Mouse (Mus musculus) gastrocnemius, adult 2 months (tissue): ENCODE results near the gene Ykt6. TPM values are rescaled to one million over a fixed set of nuclear protein-coding genes. Genes with fewer than 3 reads are reported as not detected.
A peak's percentile ranks its signal among the peaks of the same experiment; 100 is the strongest.

Source experiments
- DNase-seq: peaks from one replicate; pipeline ENCODE4 v3.0.0; 2022
- H3K27ac ChIP-seq: fragments of 200-600 bp; 2 replicates; pipeline ENCODE4 v1.8.1; 2022; ENCODE audit warnings: mild to moderate bottlenecking
- H3K4me3 ChIP-seq: fragments of 200-600 bp; 2 replicates; pipeline ENCODE4 v1.8.1; 2022; ENCODE audit warnings: mild to moderate bottlenecking, moderate library complexity
- CTCF ChIP-seq: fragments of 200-600 bp; IDR thresholded peaks from 2 replicates; pipeline ENCODE4 v1.8.1; 2022; ENCODE audit warnings: antibody characterized with exemption, mild to moderate bottlenecking, moderate library complexity
- intact Hi-C: fragments of 180-260 bp; cut with DNase I; formaldehyde crosslinking; loops from one replicate; pipeline ENCODE4 v1.15.1; 2025
- total RNA-seq, 2 experiments: library from RNA; stranded (reverse); gene quantifications; 2 replicates each; pipeline ENCODE4 v1.2.3; 2021

The Ykt6 gene
- total RNA-seq, 2 experiments from 2014 or later: 37.0 to 46.7 TPM

- no peak for TF ChIP-seq CTCF
- DNase-seq: no peak
- H3K4me3 ChIP-seq: peak overlapping the region; percentile 99; the same call in 1 of the 2 replicates
- intact Hi-C loops: no loop called here
- H3K27ac ChIP-seq: peak overlapping the region; percentile 97
These were observed 1.1 kb upstream of the Ykt6 start for GRCm38 (mm10) chr11:5954435-5954834.

- Histone ChIP-seq H3K27ac (peak overlapping the region; percentile 97), H3K4me3 (peak overlapping the region; percentile 99)
- DNase-seq: peak; percentile 67
- peak; percentile 50 for TF ChIP-seq CTCF
- intact Hi-C loops: no loop called here
These were observed 458 bp upstream of the Ykt6 start for GRCm38 (mm10) chr11:5954965-5955504.

- intact Hi-C loops: no loop called here
These were observed 4.6 kb downstream of the Ykt6 start for GRCm38 (mm10) chr11:5960051-5960450.

GRCm38 (mm10) chr11:5965865-5966264 is 10.4 kb downstream of the Ykt6 start:
- no peak overlapping the region for H3K4me3 ChIP-seq
- intact Hi-C loops: no loop called here
- peak; percentile 8 for DNase-seq
- no peak for TF ChIP-seq CTCF
- H3K27ac ChIP-seq: no peak overlapping the region

More at GRCm38 (mm10) chr11:5960051-5960450, 4.6 kb downstream of the Ykt6 start:
- H3K4me3 ChIP-seq: no peak overlapping the region
- no peak for DNase-seq
- H3K27ac ChIP-seq: no peak overlapping the region
- TF ChIP-seq CTCF: no peak

- Histone ChIP-seq H3K27ac (no peak overlapping the region), H3K4me3 (no peak overlapping the region)
- intact Hi-C loops: no loop called here
- DNase-seq: peak; percentile 4
- TF ChIP-seq CTCF: no peak
These were observed 11.3 kb downstream of the Ykt6 start for GRCm38 (mm10) chr11:5966751-5967150.

- peak; percentile 11 for DNase-seq
- no peak overlapping the region for H3K27ac ChIP-seq
- no peak for TF ChIP-seq CTCF
- no peak overlapping the region for H3K4me3 ChIP-seq
- intact Hi-C loops: no loop called here
These were observed 12.7 kb downstream of the Ykt6 start for GRCm38 (mm10) chr11:5968223-5968622.

GRCm38 (mm10) chr11:5971202-5971601 is 15.7 kb downstream of the Ykt6 start:
- no peak for DNase-seq
- no peak overlapping the region for H3K4me3 ChIP-seq
- H3K27ac ChIP-seq: no peak overlapping the region
- intact Hi-C loops: no loop called here
- no peak for TF ChIP-seq CTCF

GRCm38 (mm10) chr11:5973151-5973550 is 17.7 kb downstream of the Ykt6 start:
- intact Hi-C loops: no loop called here
- no peak for DNase-seq
- no peak overlapping the region for H3K4me3 ChIP-seq
- no peak overlapping the region for H3K27ac ChIP-seq
- TF ChIP-seq CTCF: no peak

GRCm38 (mm10) chr11:5974053-5974452 is 18.6 kb downstream of the Ykt6 start:
- TF ChIP-seq CTCF: no peak
- DNase-seq: no peak
- H3K27ac ChIP-seq: no peak overlapping the region
- intact Hi-C loops: no loop called here
- no peak overlapping the region for H3K4me3 ChIP-seq

GRCm38 (mm10) chr11:5975068-5975467 is 19.6 kb downstream of the Ykt6 start:
- Histone ChIP-seq H3K4me3 (no peak overlapping the region), H3K27ac (no peak overlapping the region)
- TF ChIP-seq CTCF: no peak
- intact Hi-C loops: no loop called here
- peak; percentile 42 for DNase-seq

GRCm38 (mm10) chr11:5976106-5976505 is 20.6 kb downstream of the Ykt6 start:
- DNase-seq: peak; percentile 88
- H3K4me3 ChIP-seq: no peak overlapping the region
- intact Hi-C loops: no loop called here
- TF ChIP-seq CTCF: no peak
- H3K27ac ChIP-seq: peak overlapping the region; percentile 73

GRCm38 (mm10) chr11:5979088-5979487 is 23.6 kb downstream of the Ykt6 start:
- intact Hi-C loops: no loop called here
- no peak for TF ChIP-seq CTCF
- Histone ChIP-seq H3K27ac (no peak overlapping the region), H3K4me3 (no peak overlapping the region)
- DNase-seq: no peak

GRCm38 (mm10) chr11:5980108-5980507 is 24.6 kb downstream of the Ykt6 start:
- TF ChIP-seq CTCF: no peak
- intact Hi-C loops: no loop called here
- no peak overlapping the region for H3K4me3 ChIP-seq
- no peak for DNase-seq
- H3K27ac ChIP-seq: no peak overlapping the region

- intact Hi-C loops: no loop called here
- TF ChIP-seq CTCF: no peak
These were observed 25.1 kb downstream of the Ykt6 start for GRCm38 (mm10) chr11:5980561-5980960.

More at GRCm38 (mm10) chr11:5980561-5980960, 25.1 kb downstream of the Ykt6 start:
- no peak for DNase-seq
- no peak overlapping the region for H3K4me3 ChIP-seq
- no peak overlapping the region for H3K27ac ChIP-seq
